Mouse (Mus musculus): Measurements from ENCODE around the gene Jmy. TPM values are rescaled to one million over a fixed set of nuclear protein-coding genes. Genes with fewer than 3 reads are reported as not detected.
A peak's percentile ranks its signal among the peaks of the same experiment; 100 is the strongest.

Gene Jmy
- total RNA-seq, 2 experiments from 2014 or later = 32.8 to 33.8 TPM

GRCm38 (mm10) chr13:93429205-93429604, 70.4 kb downstream of the Jmy start:
- no peak for DNase-seq
- Histone ChIP-seq H3K4me3 (no peak overlapping the region), H3K27ac (no peak overlapping the region)
- TF ChIP-seq CTCF (IDR thresholded peaks at IDR 0.05) = no peak
- intact Hi-C loops (cut with DNase I) = no loop called here

DNA sequence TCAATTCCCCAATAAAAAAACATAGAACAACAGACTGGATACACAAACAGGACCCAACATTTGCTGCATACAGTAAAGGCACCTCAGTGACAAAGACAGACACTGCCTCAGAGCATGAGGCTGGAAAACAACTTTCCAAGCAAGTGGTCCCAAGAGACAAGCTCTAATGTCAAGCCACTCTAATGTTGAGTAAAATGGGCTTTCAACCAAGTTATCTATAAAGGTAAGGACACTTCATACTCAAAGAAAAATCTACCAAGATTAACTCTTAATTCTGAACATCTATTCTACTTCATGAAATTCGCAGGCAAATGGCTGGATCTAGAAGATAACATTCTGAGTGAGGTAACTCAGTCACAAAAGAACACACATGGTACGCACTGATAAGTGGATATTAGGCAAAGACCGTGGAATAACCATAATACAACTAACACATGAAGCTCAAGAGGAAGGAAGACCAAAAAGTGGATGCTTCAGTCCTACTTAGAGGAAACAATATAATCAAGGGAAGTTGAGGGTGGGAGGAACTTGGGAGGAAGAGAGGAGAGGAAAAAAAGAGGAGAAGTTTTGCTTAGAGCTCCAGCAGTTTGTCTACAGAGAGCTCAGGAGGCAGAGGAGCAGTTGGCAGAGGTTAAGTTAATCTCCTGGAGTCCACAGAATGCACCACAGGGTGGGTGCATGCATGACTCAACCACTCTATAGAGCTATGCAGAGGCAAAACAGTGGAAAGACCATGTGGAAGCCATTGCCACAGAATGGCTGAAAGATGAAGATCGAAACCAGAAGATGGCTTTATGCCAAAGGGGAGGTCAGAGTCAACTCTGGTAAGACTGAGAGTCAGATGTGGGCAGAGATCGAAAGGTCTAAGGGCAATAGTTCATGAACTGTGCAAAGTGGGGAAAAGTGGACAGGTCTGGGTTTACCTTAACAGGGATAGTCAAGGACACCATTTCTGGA, 71.4 kb downstream of the Jmy start:
- H3K27ac ChIP-seq = no peak overlapping the region
- H3K4me3 ChIP-seq = no peak overlapping the region
- intact Hi-C loops (cut with DNase I) = no loop called here
- DNase-seq = no peak
- TF ChIP-seq CTCF (IDR thresholded peaks at IDR 0.05) = no peak

DNA sequence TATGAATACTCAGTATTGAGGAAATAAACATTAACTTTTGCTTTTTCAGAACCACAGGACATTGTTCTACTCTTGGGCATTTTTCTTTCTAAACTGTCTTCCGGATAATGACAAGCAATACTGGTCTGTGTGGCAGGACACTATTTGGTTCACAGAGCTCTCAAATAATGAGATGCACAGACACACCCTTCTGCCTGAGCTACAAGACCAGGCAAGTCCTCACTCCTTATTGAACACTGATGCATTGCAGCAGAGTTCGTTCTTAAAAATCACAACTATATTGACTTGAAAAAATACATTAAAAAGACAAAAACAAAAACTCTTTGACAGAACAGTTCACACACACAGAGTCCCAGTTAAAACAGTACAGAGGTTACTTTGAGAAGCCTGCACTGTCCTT, 76.4 kb downstream of the Jmy start:
- no peak overlapping the region for H3K27ac ChIP-seq
- no peak for TF ChIP-seq CTCF (IDR thresholded peaks at IDR 0.05)
- intact Hi-C loops (cut with DNase I) = no loop called here
- H3K4me3 ChIP-seq = no peak overlapping the region
- no peak for DNase-seq

DNA sequence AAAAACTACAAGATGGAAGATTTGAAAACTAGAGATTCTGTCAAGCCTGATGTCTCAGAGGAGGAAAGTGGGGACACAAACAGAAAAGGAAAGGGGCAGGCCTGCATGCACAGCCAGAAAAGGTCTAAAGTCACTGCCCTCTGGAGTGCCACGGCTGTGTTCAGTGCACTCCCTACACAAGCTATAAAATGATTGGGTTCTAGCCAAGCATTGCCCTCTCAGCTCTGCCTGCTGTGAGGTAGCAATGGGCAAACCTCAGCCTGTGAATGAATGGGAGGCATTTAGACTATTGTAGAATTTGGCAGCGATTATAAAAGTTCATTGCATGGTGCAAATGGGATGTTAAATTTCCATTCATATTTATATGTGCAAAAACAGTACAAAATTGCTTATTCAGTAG, 79.8 kb downstream of the Jmy start:
- no peak for DNase-seq
- intact Hi-C loops (cut with DNase I) = no loop called here
- Histone ChIP-seq H3K4me3 (no peak overlapping the region), H3K27ac (no peak overlapping the region)
- no peak for TF ChIP-seq CTCF (IDR thresholded peaks at IDR 0.05)

- no peak overlapping the region for H3K4me3 ChIP-seq
- no peak for DNase-seq
- intact Hi-C loops (cut with DNase I) = no loop called here
- no peak overlapping the region for H3K27ac ChIP-seq
- TF ChIP-seq CTCF (IDR thresholded peaks at IDR 0.05) = no peak
Measured at GRCm38 (mm10) chr13:93418292-93418691, 81.3 kb downstream of the Jmy start.

GRCm38 (mm10) chr13:93415055-93415454, 84.6 kb downstream of the Jmy start:
- DNase-seq = no peak
- H3K4me3 ChIP-seq = no peak overlapping the region
- no peak for TF ChIP-seq CTCF (IDR thresholded peaks at IDR 0.05)
- no peak overlapping the region for H3K27ac ChIP-seq
- intact Hi-C loops (cut with DNase I) = no loop called here

GRCm38 (mm10) chr13:93410343-93410742, 89.3 kb downstream of the Jmy start:
- intact Hi-C loops (cut with DNase I) = no loop called here
- no peak for DNase-seq
- no peak overlapping the region for H3K27ac ChIP-seq
- no peak overlapping the region for H3K4me3 ChIP-seq
- no peak for TF ChIP-seq CTCF (IDR thresholded peaks at IDR 0.05)

DNA sequence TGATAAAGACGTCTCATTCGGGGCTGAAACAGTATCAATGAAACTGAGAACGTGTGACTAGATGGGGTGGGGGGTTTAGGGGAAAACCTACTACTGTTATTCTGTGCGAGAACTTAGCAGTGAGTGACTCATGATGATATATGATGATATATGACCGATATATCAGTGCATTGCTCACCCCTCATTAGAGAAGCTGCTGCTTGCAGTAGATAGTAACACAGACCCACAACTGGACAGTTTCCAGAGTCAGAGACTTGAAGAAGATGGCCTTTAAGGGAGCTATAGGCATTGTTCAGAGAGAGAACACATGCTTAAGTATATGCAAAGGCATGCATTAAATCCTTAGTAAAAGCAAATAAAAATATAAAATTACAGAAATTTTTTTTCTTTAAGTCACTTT, 92.8 kb downstream of the Jmy start:
- intact Hi-C loops (cut with DNase I) = loop anchor here (5.0 kb wide), 1 partner anchor 90 kb away; the partner anchor contains the start of gene Jmy
- no peak for DNase-seq
- H3K27ac ChIP-seq = no peak overlapping the region
- TF ChIP-seq CTCF (IDR thresholded peaks at IDR 0.05) = no peak
- H3K4me3 ChIP-seq = no peak overlapping the region

DNA sequence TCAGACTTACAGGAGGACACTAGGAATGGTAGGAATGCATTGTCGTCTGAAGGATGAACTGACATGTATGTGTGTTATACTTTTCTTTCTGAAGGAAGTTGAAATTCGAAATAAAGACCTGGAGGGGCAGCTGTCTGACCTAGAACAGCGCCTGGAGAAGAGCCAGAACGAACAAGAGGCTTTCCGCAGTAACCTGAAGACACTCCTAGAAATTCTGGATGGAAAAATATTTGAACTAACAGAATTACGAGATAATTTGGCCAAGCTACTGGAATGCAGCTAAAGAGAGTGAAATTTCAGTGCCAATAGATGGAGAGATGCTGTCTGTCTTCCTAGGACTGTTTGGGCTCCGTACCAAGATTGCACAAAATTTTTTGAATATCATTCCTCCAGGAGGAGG, 97.7 kb downstream of the Jmy start:
- Histone ChIP-seq H3K4me3 (no peak overlapping the region), H3K27ac (peak overlapping the region; percentile 94)
- intact Hi-C loops (cut with DNase I) = no loop called here
- TF ChIP-seq CTCF (IDR thresholded peaks at IDR 0.05) = no peak
- no peak for DNase-seq

DNA sequence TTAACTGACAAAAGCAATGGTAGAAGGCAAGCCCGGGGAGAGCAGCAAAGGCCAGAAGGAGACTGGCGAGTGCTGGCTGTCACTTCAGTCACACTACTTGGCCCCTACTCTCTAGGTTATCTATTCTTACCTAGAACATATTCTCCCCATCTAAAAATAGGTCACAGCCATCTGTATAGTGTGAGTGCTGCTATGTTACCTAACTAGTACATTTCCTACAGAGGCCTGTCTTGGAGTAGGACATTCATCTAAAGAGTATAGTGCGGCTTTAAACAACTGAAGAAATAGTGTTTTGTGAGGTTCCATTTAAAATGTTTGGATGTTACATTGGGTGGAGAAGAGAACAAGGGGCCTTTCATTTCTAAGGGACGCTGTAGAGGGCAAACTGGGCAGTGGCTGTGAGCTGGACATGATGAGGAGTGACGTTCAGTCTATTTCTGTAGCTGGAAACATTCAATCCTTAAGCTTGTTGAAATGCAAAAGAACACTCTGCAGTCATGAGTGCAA, 99.8 kb downstream of the Jmy start:
- intact Hi-C loops (cut with DNase I) = loop anchor here (2.0 kb wide), 1 partner anchor 95 kb away; no protein-coding TSS in a partner anchor
- peak overlapping the region; percentile 94 for H3K27ac ChIP-seq
- peak; percentile 73 for DNase-seq
- no peak for TF ChIP-seq CTCF (IDR thresholded peaks at IDR 0.05)
- peak overlapping the region; percentile 30 for H3K4me3 ChIP-seq

DNA sequence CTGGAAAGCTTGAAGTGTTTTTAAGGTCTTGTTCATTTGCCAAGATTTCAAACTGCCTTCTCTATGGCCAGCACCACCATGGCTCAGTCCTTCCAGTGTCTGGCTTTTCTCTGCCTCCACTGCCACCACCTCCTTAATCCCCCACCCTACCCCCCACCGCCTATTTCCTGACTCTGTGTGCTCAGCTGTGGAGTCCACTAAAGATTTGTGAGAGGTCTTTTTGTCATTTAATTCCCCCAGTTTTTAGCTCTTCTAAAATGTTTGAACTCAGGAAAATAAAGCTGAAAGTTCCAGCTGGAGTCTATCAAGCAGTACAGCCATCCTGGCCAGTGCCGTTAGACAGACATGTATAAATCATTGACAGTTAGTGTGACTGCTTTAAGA, 110.4 kb downstream of the Jmy start:
- Histone ChIP-seq H3K4me3 (no peak overlapping the region), H3K27ac (no peak overlapping the region)
- TF ChIP-seq CTCF (IDR thresholded peaks at IDR 0.05) = no peak
- no peak for DNase-seq
- intact Hi-C loops (cut with DNase I) = no loop called here

DNA sequence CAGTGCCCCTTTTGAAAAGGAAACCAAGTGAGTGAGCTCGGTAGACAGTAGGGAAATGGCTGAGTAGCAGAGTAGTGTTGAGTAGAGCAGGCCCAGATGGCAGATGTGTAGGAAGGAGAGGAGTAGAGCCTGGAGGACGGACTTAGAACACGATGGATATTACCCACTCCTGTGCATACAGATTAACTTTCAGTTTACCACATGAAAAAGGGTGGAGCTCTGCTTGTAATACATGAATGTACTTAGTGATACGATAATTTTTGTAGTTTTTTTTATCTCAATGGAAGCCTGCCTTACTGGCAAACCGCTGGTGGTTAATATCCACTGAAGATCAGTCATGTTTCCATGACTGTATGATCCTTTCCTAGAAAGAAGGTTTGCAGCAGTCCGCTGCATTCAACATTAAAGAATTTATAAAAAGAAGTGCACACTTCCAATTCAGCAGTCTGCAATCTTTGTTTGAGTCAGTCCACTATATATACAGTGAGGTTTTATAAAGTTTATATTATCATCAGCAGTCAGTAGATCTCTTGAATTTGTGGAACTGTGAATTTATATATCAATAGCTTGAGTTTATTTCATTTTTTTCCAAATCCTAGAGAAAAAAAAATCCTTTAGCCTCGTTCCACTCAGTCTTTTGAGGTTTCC, 110.9 kb downstream of the Jmy start:
- no peak for TF ChIP-seq CTCF (IDR thresholded peaks at IDR 0.05)
- no peak overlapping the region for H3K27ac ChIP-seq

DNA sequence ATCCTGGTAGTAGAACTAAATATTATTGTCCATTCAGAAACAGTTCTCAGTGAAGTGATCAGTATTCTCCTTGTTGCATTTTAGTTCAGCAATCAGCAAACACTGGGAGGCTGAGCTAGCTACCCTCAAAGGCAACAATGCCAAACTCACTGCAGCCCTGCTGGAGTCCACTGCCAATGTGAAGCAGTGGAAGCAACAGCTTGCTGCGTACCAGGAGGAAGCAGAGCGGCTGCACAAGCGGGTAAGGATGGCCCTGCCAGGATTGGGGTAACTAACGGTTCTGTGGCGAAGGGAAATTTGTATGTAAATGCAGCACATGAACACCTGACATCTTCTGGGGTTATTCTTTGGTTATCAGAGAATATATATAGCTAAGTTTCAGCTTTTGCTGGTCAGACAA, 112.2 kb downstream of the Jmy start:
- TF ChIP-seq CTCF (IDR thresholded peaks at IDR 0.05) = no peak
- Histone ChIP-seq H3K4me3 (no peak overlapping the region), H3K27ac (no peak overlapping the region)
- intact Hi-C loops (cut with DNase I) = no loop called here
- no peak for DNase-seq

More for the DNA sequence above, 110.9 kb downstream of the Jmy start:
- intact Hi-C loops (cut with DNase I) = no loop called here
- DNase-seq = no peak
- no peak overlapping the region for H3K4me3 ChIP-seq
